Mouse (Mus musculus) limb, embryonic 12.5 days (tissue): ENCODE results near the gene Sez6l2. TPM values are rescaled to one million over a fixed set of nuclear protein-coding genes. Genes with fewer than 3 reads are reported as not detected.
A peak's percentile ranks its signal among the peaks of the same experiment; 100 is the strongest.

Experiments
- ATAC-seq: fragments of 200-750 bp; cut with Nextera tagmentation; 2 replicates; pipeline ENCODE4 v1.8.0; 2017; ENCODE audit warnings: low read depth, moderate TSS enrichment; ENCODE audit not compliant: insufficient number of reproducible peaks, insufficient read depth, low FRiP score, low TSS enrichment
- H3K27ac ChIP-seq: fragments of 300-500 bp; sonication (generic); 2 replicates; pipeline ENCODE4 v1.5.1; 2016; ENCODE audit warnings: mild to moderate bottlenecking, moderate library complexity
- H3K27me3 ChIP-seq: fragments of 300-500 bp; sonication (generic); 2 replicates; pipeline ENCODE4 v1.6.1; 2016; ENCODE audit warnings: mild to moderate bottlenecking, moderate library complexity
- H3K36me3 ChIP-seq: fragments of 300-500 bp; sonication (generic); 2 replicates; pipeline ENCODE4 v1.6.1; 2016; ENCODE audit warnings: mild to moderate bottlenecking, moderate library complexity
- H3K4me1 ChIP-seq: fragments of 300-500 bp; sonication (generic); replicated peaks from 2 replicates; pipeline ENCODE4 v1.6.1; 2016
- H3K4me2 ChIP-seq: fragments of 300-500 bp; sonication (generic); 2 replicates; pipeline ENCODE4 v1.6.1; 2016; ENCODE audit warnings: mild to moderate bottlenecking, moderate library complexity
- H3K4me3 ChIP-seq: fragments of 300-500 bp; sonication (generic); replicated peaks from 2 replicates; pipeline ENCODE4 v1.5.1; 2016; ENCODE audit warnings: mild to moderate bottlenecking
- H3K9ac ChIP-seq: fragments of 300-500 bp; sonication (generic); replicated peaks from 2 replicates; pipeline ENCODE4 v1.6.1; 2016; ENCODE audit warnings: mild to moderate bottlenecking, moderate library complexity
- H3K9me3 ChIP-seq: fragments of 300-500 bp; sonication (generic); 2 replicates; pipeline ENCODE4 v1.6.1; 2016; ENCODE audit warnings: mild to moderate bottlenecking, moderate library complexity
- WGBS: fragments of 180-500 bp; shearing (Covaris S2); methylation state at CpG from one replicate; pipeline ENCODE4 v1.1.7; 2016; 5-methylcytosine and 5-hydroxymethylcytosine counted together
- polyA plus RNA-seq: library from polyadenylated mRNA; unstranded; fragments of >200 nt; fragmentation: Nextera tagmentation; extraction: Ambion mirVana; gene quantifications from 2 replicates; pipeline ENCODE4 v1.2.1, GENCODE M21; 2016

Sez6l2 gene
- polyA plus RNA-seq, 1 experiment from 2014 or later, result 0.35 TPM

DNA sequence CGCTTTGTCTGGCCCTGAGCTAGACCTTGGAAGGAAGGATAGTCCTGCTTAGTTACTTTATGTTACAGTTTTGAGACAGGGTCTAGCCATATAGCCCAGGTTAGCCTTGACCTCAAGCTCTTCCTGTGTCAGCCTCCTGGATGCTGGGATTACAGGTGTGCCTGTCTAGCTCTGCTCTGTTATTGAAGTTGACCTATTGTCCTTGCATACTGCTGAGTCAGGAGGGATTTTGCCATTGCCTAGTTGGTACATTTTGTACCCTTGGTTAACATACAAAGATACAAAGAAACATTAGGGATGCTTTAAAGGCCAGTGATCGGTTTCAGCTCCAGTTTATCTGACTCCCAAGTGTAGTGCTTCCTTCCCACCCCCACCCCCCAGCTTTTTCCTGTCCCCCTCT is 17.7 kb upstream of the Sez6l2 start:
- H3K27ac ChIP-seq, result no peak overlapping the region
- no peak overlapping the region for H3K4me3 ChIP-seq
- peaks cover 9% of the 10 kb centered on the region for H3K4me1 ChIP-seq
- H3K9me3 ChIP-seq, result peaks cover 3% of the 10 kb centered on the region; the same call in 1 of the 2 replicates
- WGBS, result 84% methylated on average over 2 of the region's 2 CpGs
- no peak overlapping the region for H3K9ac ChIP-seq
- no peak overlapping the region for H3K4me2 ChIP-seq
- peaks cover 54% of the 10 kb centered on the region for H3K36me3 ChIP-seq
- no peaks in the 10 kb centered on the region for H3K27me3 ChIP-seq
- ATAC-seq, result no peak

DNA sequence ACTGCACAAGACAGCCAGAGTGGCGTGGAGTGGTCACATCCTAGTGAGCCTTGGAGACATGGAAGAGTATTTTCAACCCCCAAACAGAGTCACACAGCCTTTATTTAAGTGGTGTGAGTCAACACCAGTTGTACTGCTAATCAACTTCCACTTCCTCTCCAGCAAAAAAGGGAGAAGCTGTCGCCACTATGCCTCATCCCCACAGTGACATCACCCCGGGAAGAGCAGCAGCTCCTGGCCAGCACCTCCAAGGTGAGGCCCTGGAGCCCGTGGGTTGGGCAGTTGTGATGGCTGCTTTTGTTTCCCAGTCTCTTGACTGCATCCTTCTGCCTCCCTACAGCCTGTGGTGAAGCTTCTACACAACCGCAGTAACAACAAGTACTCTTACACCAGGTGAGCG is 9.2 kb upstream of the Sez6l2 start:
- Histone ChIP-seq H3K4me1 (no peaks in the 10 kb centered on the region), H3K9me3 (peaks cover 5% of the 10 kb centered on the region; the same call in 1 of the 2 replicates), H3K27me3 (no peaks in the 10 kb centered on the region), H3K4me3 (no peak overlapping the region), H3K36me3 (peaks cover 55% of the 10 kb centered on the region), H3K27ac (no peak overlapping the region), H3K4me2 (no peak overlapping the region), H3K9ac (no peak overlapping the region)
- WGBS, result 49% methylated on average over 6 of the region's 6 CpGs
- no peak for ATAC-seq

DNA sequence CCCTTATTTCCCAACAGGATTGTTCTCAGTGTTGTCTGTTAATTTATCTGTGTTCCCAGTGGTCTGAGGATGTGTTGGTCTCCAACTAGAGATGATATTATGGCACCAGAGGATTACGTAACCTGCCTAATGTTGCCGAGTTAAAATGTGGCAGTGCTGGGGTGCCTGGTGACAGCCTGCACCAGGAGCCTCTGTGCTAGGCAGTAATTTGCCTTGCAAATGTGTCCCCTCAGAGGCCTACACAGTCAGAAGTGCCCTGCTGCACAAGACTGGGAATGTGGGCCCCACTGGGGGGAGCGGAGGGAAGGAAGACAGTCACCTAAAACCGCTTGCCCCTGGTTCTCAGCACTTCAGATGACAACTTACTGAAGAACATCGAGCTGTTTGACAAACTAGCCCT is 8.6 kb upstream of the Sez6l2 start:
- H3K9me3 ChIP-seq, result peaks cover 5% of the 10 kb centered on the region; the same call in 1 of the 2 replicates
- H3K9ac ChIP-seq, result no peak overlapping the region
- ATAC-seq, result no peak
- H3K4me3 ChIP-seq, result no peak overlapping the region
- H3K4me1 ChIP-seq, result no peaks in the 10 kb centered on the region
- no peak overlapping the region for H3K4me2 ChIP-seq
- peaks cover 49% of the 10 kb centered on the region for H3K36me3 ChIP-seq
- WGBS, result 80% methylated on average over 5 of the region's 5 CpGs
- no peak overlapping the region for H3K27ac ChIP-seq
- no peaks in the 10 kb centered on the region for H3K27me3 ChIP-seq

DNA sequence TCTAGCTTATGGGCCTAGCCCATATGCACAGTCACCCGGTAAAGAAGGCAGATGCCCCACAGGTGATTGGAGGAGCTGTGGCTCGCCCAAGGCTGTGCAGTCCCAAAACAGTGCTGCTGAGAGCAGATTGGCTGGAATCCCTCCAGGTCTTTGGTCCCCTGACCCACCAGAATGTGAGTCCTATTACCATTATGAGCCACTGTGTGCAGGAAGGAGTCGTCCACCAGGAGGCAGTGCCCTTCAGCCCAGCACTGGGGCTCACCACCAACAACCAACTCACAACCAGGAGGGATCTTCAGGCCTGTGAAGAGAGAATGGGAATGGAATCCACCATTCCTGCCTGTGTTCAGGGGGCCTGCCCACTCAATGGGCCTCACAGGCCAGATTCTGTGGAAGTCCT is 3.8 kb upstream of the Sez6l2 start:
- Histone ChIP-seq H3K36me3 (peaks cover 36% of the 10 kb centered on the region), H3K9me3 (no peaks in the 10 kb centered on the region), H3K4me1 (peaks cover 13% of the 10 kb centered on the region), H3K4me3 (no peak overlapping the region), H3K27ac (no peak overlapping the region), H3K27me3 (peaks cover 35% of the 10 kb centered on the region), H3K4me2 (no peak overlapping the region), H3K9ac (no peak overlapping the region)
- ATAC-seq, result no peak
- 36% methylated on average over 3 of the region's 3 CpGs for WGBS

DNA sequence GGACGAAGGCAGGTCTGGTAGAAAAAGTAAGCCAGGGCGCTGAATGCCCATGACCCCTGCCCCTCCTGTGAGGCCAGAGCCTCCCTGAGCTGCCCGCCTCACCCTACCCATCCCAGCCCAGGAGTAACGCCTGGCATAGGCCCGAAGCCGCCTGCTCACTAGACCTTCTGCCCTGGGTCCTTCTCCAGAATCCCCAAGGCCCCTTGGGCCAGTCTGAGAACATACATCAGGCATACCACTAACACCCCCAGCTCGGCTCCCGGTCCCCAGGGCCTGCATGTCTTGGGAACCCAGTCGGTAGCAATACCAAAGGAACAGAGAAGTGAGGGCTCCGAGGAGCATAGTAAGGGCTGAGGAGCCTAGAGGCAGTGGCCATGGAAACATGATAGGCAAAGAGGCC is 1.7 kb upstream of the Sez6l2 start:
- Histone ChIP-seq H3K9ac (no peak overlapping the region), H3K27ac (no peak overlapping the region), H3K27me3 (peaks cover 56% of the 10 kb centered on the region), H3K36me3 (peaks cover 16% of the 10 kb centered on the region), H3K4me3 (no peak overlapping the region), H3K9me3 (no peaks in the 10 kb centered on the region), H3K4me1 (peaks cover 21% of the 10 kb centered on the region), H3K4me2 (no peak overlapping the region)
- WGBS, result 78% methylated on average over 10 of the region's 10 CpGs
- no peak for ATAC-seq

DNA sequence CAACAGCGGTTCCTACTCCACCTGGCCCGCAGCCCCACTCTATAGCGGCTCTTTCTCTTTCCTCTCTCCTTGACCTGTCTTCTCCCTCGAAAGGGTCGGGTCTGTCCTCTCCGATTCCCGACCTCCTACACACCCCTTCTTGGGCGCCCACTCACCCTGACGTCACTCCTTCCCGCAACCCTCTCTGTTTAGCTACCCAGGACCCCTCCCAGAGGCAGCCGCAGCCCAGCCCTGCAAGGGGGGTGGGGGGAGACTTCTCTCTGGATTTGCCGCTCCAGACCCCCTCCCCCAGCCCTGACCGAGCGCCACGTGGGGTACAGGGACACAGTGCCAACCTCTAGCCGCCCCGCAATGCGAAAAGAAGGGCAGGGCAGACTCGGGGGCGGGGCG is 965 bp upstream of the Sez6l2 start, which contains the start of gene Asphd1:
Gene Asphd1 (minus strand): TSS at position 180 of the 390 bp plus-strand sequence.
- peaks cover 8% of the 10 kb centered on the region for H3K36me3 ChIP-seq
- peak within 1 kb of the TSS; percentile 51 for H3K4me3 ChIP-seq
- no peak within 1 kb of the TSS for H3K27ac ChIP-seq
- H3K9ac ChIP-seq, result 0 out of 2 replicates have a peak within 1 kb of the TSS, but pooled peaks have one; percentile 37
- ATAC-seq, result peak; percentile 45
- WGBS, result 0% methylated on average over 21 of the region's 21 CpGs
- H3K4me2 ChIP-seq, result peak within 1 kb of the TSS; percentile 100
- no peaks in the 10 kb centered on the region for H3K9me3 ChIP-seq
- peaks cover 21% of the 10 kb centered on the region for H3K4me1 ChIP-seq
- peaks cover 59% of the 10 kb centered on the region for H3K27me3 ChIP-seq

DNA sequence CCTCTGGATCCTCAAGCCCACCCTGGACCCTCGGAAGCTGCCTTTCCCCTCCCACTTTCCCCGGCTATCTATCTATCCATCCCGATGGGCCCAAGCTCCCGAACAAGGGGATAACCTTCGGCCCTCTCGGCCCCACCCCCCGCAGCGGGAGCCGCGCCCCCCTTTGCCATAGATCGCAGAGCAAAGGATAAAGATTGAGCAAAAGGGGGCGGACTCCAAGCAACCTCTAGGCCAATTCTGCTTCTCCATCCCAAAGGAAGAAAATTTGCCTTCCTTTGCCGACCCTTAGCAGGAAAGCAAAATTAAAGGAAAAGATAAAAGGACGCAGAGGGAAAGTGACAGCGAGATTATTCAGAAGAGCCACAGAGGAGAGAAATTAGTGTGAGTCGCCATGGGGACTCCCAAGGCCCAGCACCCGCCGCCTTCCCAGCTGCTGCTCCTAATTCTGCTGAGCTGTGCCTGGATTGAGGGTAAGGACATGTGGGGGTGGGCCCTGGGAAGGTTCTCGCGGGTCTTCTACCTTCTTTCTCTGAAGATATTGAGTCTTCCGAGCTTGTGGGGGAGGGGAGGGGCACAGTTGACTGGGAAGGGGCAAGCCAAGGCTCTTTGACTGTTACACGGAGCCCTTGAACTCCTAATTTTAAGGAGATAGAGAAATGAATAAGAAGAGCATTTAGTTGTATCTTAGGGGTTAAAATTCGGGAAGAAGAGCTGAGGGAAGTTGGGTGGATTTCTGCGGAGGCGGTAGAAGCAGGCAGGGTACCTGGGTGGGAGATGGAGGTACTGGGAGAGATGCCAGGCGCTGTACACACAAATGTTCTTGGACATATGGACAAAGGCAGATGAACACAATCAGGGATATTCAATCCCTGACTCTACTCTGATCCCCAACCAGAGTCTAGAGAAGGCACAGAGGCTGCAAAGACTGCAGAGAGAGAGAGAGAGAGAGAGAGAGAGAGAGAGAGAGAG is 568 bp downstream of the Sez6l2 start:
- H3K4me1 ChIP-seq, result peaks cover 21% of the 10 kb centered on the region
- 5% methylated on average over 26 of the region's 26 CpGs for WGBS
- no peak for ATAC-seq
- H3K27ac ChIP-seq, result no peak overlapping the region
- H3K9ac ChIP-seq, result no peak overlapping the region
- peaks cover 59% of the 10 kb centered on the region for H3K27me3 ChIP-seq
- H3K4me3 ChIP-seq, result 0 out of 2 replicates have a peak overlapping the region, but pooled peaks have one; percentile 7
- H3K36me3 ChIP-seq, result no peaks in the 10 kb centered on the region
- H3K9me3 ChIP-seq, result no peaks in the 10 kb centered on the region
- peak overlapping the region; percentile 100; the same call in 1 of the 2 replicates for H3K4me2 ChIP-seq

DNA sequence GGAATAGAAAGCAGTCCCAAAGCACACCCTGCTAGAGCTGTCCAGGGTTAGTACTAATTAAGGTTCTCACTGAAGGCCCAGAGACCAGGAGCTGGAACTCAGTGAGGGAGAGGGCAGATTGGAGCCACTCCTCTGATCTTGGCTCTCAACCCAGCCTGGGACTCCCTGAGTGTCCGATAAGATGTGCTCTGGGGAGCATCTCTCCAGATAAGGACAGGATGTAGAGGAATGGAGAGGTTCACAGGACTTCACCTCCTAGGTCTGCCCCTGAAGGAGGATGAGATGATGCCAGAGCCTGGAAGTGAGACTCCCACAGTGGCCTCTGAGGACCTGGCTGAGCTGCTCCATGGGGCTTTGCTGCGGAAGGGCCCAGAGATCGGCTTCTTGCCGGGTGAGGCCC is 1.4 kb downstream of the Sez6l2 start:
- Histone ChIP-seq H3K4me2 (no peak overlapping the region), H3K9ac (no peak overlapping the region), H3K4me1 (peaks cover 21% of the 10 kb centered on the region), H3K36me3 (no peaks in the 10 kb centered on the region), H3K27me3 (peaks cover 59% of the 10 kb centered on the region), H3K27ac (no peak overlapping the region), H3K4me3 (no peak overlapping the region), H3K9me3 (no peaks in the 10 kb centered on the region)
- WGBS, result 24% methylated on average over 4 of the region's 4 CpGs
- no peak for ATAC-seq

DNA sequence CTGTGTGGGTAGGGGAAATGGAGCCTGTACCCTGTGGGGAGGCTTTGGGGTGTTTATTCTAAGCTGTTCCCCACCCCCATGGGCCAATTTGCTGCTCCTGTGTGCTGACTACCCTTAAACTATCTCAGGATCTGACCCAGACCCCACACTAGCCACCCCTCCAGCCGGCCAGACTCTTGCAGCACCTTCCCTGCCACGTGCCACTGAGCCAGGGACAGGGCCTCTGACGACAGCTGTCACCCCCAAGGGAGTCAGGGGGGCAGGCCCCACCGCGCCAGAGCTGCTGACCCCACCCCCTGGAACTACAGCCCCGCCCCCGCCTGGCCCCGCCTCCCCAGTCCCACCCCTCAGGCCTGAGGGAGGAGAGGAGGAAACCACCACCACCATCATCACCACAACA is 2.3 kb downstream of the Sez6l2 start:
- WGBS, result under 1% methylated on average over 8 of the region's 8 CpGs
- H3K27ac ChIP-seq, result no peak overlapping the region
- no peak overlapping the region for H3K4me3 ChIP-seq
- no peaks in the 10 kb centered on the region for H3K9me3 ChIP-seq
- peaks cover 59% of the 10 kb centered on the region for H3K27me3 ChIP-seq
- no peaks in the 10 kb centered on the region for H3K36me3 ChIP-seq
- peaks cover 21% of the 10 kb centered on the region for H3K4me1 ChIP-seq
- no peak for ATAC-seq
- H3K9ac ChIP-seq, result no peak overlapping the region
- no peak overlapping the region for H3K4me2 ChIP-seq

DNA sequence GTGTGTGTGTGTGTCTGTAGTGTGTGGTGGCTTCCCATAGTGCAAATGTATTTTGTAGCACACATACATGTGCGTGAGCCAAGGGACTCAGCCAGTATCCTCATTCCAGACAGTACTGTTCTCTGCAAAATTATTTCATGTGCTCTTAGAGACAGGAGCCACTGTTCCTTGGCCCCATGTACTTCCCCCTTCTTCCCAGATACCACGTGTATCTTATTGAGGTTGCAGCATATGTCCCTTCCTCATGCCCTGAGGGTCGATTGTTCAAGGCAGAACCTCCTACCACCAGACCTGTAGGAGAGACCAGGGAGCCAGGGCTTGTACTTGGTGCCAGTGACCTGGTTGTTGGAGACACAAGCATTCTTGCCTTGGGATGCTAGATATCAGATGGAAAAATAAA is 4.8 kb downstream of the Sez6l2 start:
- no peaks in the 10 kb centered on the region for H3K9me3 ChIP-seq
- no peak overlapping the region for H3K4me2 ChIP-seq
- H3K36me3 ChIP-seq, result no peaks in the 10 kb centered on the region
- WGBS, result 59% methylated on average over 3 of the region's 3 CpGs
- no peak overlapping the region for H3K4me3 ChIP-seq
- no peak overlapping the region for H3K9ac ChIP-seq
- H3K27ac ChIP-seq, result no peak overlapping the region
- H3K27me3 ChIP-seq, result peaks cover 39% of the 10 kb centered on the region
- no peak for ATAC-seq
- peaks cover 12% of the 10 kb centered on the region for H3K4me1 ChIP-seq

DNA sequence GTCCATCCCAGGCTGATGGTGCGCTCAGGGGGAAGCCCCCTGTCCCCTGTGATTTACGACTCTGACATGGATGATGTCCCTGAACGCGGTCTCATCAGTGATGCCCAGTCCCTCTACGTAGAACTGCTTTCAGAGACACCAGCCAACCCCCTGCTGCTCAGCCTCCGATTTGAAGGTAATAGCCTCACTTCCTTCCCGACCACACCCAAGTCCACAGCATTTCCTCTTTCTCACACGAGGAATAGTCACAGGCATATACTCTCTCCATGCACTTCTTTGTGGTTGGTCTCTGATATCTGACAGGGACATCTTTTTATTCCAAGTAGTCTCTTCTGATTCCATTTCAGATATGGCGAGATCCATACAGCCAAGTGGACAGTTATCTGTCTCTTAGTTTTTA is 9.4 kb downstream of the Sez6l2 start:
- H3K36me3 ChIP-seq, result no peaks in the 10 kb centered on the region
- no peak overlapping the region for H3K27ac ChIP-seq
- peaks cover 29% of the 10 kb centered on the region for H3K27me3 ChIP-seq
- ATAC-seq, result no peak
- H3K4me3 ChIP-seq, result no peak overlapping the region
- no peaks in the 10 kb centered on the region for H3K9me3 ChIP-seq
- 62% methylated on average over 9 of the region's 9 CpGs for WGBS
- no peak overlapping the region for H3K4me2 ChIP-seq
- H3K4me1 ChIP-seq, result no peaks in the 10 kb centered on the region; the same call in 1 of the 2 replicates
- no peak overlapping the region for H3K9ac ChIP-seq
